Mouse (Mus musculus): ENCODE data around the gene Ptprg. TPM values are rescaled to one million over a fixed set of nuclear protein-coding genes. Genes with fewer than 3 reads are reported as not detected.
"Not testable (repeated sequence)": the region's sequence is repeated elsewhere in the genome, so short reads cannot be mapped to it uniquely, and the experiment has no call there.

Ptprg gene
- polyA plus RNA-seq, 1 experiment from 2014 or later: 38.5 TPM

- H3K9ac ChIP-seq (ENCODE audit: low read depth, low read length): no peak overlapping the region
- no peaks in the 10 kb centered on the region for H3K9me3 ChIP-seq (ENCODE audit: control insufficient read depth, low read length)
- ATAC-seq: no peak
- no peaks in the 10 kb centered on the region for H3K4me1 ChIP-seq (ENCODE audit: control insufficient read depth, insufficient read depth, low read depth, low read length)
- no peak overlapping the region for H3K4me3 ChIP-seq (ENCODE audit: low read length)
- WGBS: 73% methylated on average over 3 of the region's 3 CpGs
- no peaks in the 10 kb centered on the region for H3K27me3 ChIP-seq (replicated peaks; ENCODE audit: control insufficient read depth, insufficient read depth, low read length)
- no peak overlapping the region for H3K27ac ChIP-seq (ENCODE audit: low read depth, low read length)
- no peak overlapping the region for H3K4me2 ChIP-seq (ENCODE audit: low read length)
- no peaks in the 10 kb centered on the region for H3K36me3 ChIP-seq (ENCODE audit: control insufficient read depth, insufficient read depth, low read length)
These were observed 240.5 kb downstream of the Ptprg start for GRCm38 (mm10) chr14:11793847-11794246.

- Histone ChIP-seq H3K27me3 (replicated peaks; ENCODE audit: control insufficient read depth, insufficient read depth, low read length) (no peaks in the 10 kb centered on the region), H3K4me1 (ENCODE audit: control insufficient read depth, insufficient read depth, low read depth, low read length) (peaks cover 4% of the 10 kb centered on the region; the same call in 1 of the 2 replicates), H3K9me3 (ENCODE audit: control insufficient read depth, low read length) (no peaks in the 10 kb centered on the region), H3K4me2 (ENCODE audit: low read length) (no peak overlapping the region), H3K27ac (ENCODE audit: low read depth, low read length) (no peak overlapping the region), H3K4me3 (ENCODE audit: low read length) (no peak overlapping the region), H3K9ac (ENCODE audit: low read depth, low read length) (no peak overlapping the region), H3K36me3 (ENCODE audit: control insufficient read depth, insufficient read depth, low read length) (no peaks in the 10 kb centered on the region)
- 82% methylated on average over 4 of the region's 4 CpGs for whole genome bisulfite sequencing
- ATAC-seq: no peak
These were observed 249.2 kb downstream of the Ptprg start for GRCm38 (mm10) chr14:11802355-11803035.

GRCm38 (mm10) chr14:11806674-11807073 lies 253.3 kb downstream of the Ptprg start:
- WGBS: 59% methylated on average over 5 of the region's 5 CpGs
- Histone ChIP-seq H3K9ac (ENCODE audit: low read depth, low read length) (no peak overlapping the region), H3K4me3 (ENCODE audit: low read length) (no peak overlapping the region), H3K36me3 (ENCODE audit: control insufficient read depth, insufficient read depth, low read length) (no peaks in the 10 kb centered on the region), H3K27ac (ENCODE audit: low read depth, low read length) (no peak overlapping the region), H3K9me3 (ENCODE audit: control insufficient read depth, low read length) (no peaks in the 10 kb centered on the region), H3K27me3 (replicated peaks; ENCODE audit: control insufficient read depth, insufficient read depth, low read length) (no peaks in the 10 kb centered on the region), H3K4me2 (ENCODE audit: low read length) (no peak overlapping the region), H3K4me1 (ENCODE audit: control insufficient read depth, insufficient read depth, low read depth, low read length) (peaks cover 4% of the 10 kb centered on the region)
- no peak for ATAC-seq

GRCm38 (mm10) chr14:11807465-11807864 lies 254.1 kb downstream of the Ptprg start:
- no peak overlapping the region for H3K4me3 ChIP-seq (ENCODE audit: low read length)
- H3K9me3 ChIP-seq (ENCODE audit: control insufficient read depth, low read length): no peaks in the 10 kb centered on the region
- ATAC-seq: no peak
- no peaks in the 10 kb centered on the region for H3K27me3 ChIP-seq (replicated peaks; ENCODE audit: control insufficient read depth, insufficient read depth, low read length)
- WGBS: 67% methylated on average over 4 of the region's 4 CpGs
- no peak overlapping the region for H3K27ac ChIP-seq (ENCODE audit: low read depth, low read length)
- no peaks in the 10 kb centered on the region for H3K36me3 ChIP-seq (ENCODE audit: control insufficient read depth, insufficient read depth, low read length)
- H3K9ac ChIP-seq (ENCODE audit: low read depth, low read length): no peak overlapping the region
- peaks cover 4% of the 10 kb centered on the region for H3K4me1 ChIP-seq (ENCODE audit: control insufficient read depth, insufficient read depth, low read depth, low read length)
- H3K4me2 ChIP-seq (ENCODE audit: low read length): no peak overlapping the region

GRCm38 (mm10) chr14:11811142-11811761 lies 257.9 kb downstream of the Ptprg start:
- Histone ChIP-seq H3K4me3 (ENCODE audit: low read length) (no peak overlapping the region), H3K4me2 (ENCODE audit: low read length) (no peak overlapping the region), H3K4me1 (ENCODE audit: control insufficient read depth, insufficient read depth, low read depth, low read length) (peaks cover 4% of the 10 kb centered on the region), H3K9ac (ENCODE audit: low read depth, low read length) (no peak overlapping the region), H3K27ac (ENCODE audit: low read depth, low read length) (no peak overlapping the region), H3K27me3 (replicated peaks; ENCODE audit: control insufficient read depth, insufficient read depth, low read length) (no peaks in the 10 kb centered on the region), H3K36me3 (ENCODE audit: control insufficient read depth, insufficient read depth, low read length) (no peaks in the 10 kb centered on the region), H3K9me3 (ENCODE audit: control insufficient read depth, low read length) (no peaks in the 10 kb centered on the region)
- WGBS: 71% methylated on average over 7 of the region's 7 CpGs
- ATAC-seq: no peak

GRCm38 (mm10) chr14:11812291-11812690 lies 259.0 kb downstream of the Ptprg start:
- H3K27me3 ChIP-seq (replicated peaks; ENCODE audit: control insufficient read depth, insufficient read depth, low read length): no peaks in the 10 kb centered on the region
- H3K4me3 ChIP-seq (ENCODE audit: low read length): no peak overlapping the region
- ATAC-seq: no peak
- H3K9me3 ChIP-seq (ENCODE audit: control insufficient read depth, low read length): no peaks in the 10 kb centered on the region
- H3K4me2 ChIP-seq (ENCODE audit: low read length): no peak overlapping the region
- H3K9ac ChIP-seq (ENCODE audit: low read depth, low read length): no peak overlapping the region
- 94% methylated on average over 7 of the region's 7 CpGs for WGBS
- H3K27ac ChIP-seq (ENCODE audit: low read depth, low read length): no peak overlapping the region
- H3K36me3 ChIP-seq (ENCODE audit: control insufficient read depth, insufficient read depth, low read length): no peaks in the 10 kb centered on the region
- no peaks in the 10 kb centered on the region; the same call in 1 of the 2 replicates for H3K4me1 ChIP-seq (ENCODE audit: control insufficient read depth, insufficient read depth, low read depth, low read length)

GRCm38 (mm10) chr14:11814811-11815210 lies 261.5 kb downstream of the Ptprg start:
- H3K36me3 ChIP-seq (ENCODE audit: control insufficient read depth, insufficient read depth, low read length); H3K4me2 ChIP-seq (ENCODE audit: low read length); H3K9ac ChIP-seq (ENCODE audit: low read depth, low read length); ATAC-seq; H3K27me3 ChIP-seq (replicated peaks; ENCODE audit: control insufficient read depth, insufficient read depth, low read length); H3K4me1 ChIP-seq (ENCODE audit: control insufficient read depth, insufficient read depth, low read depth, low read length); H3K9me3 ChIP-seq (ENCODE audit: control insufficient read depth, low read length); H3K27ac ChIP-seq (ENCODE audit: low read depth, low read length); H3K4me3 ChIP-seq (ENCODE audit: low read length): not testable (repeated sequence)
- WGBS: 74% methylated on average over 4 of the region's 4 CpGs

- no peaks in the 10 kb centered on the region for H3K27me3 ChIP-seq (replicated peaks; ENCODE audit: control insufficient read depth, insufficient read depth, low read length)
- H3K4me1 ChIP-seq (ENCODE audit: control insufficient read depth, insufficient read depth, low read depth, low read length): no peaks in the 10 kb centered on the region
- 91% methylated on average over 6 of the region's 6 CpGs for WGBS
- H3K4me3 ChIP-seq (ENCODE audit: low read length): no peak overlapping the region
- no peak overlapping the region for H3K4me2 ChIP-seq (ENCODE audit: low read length)
- H3K9me3 ChIP-seq (ENCODE audit: control insufficient read depth, low read length): no peaks in the 10 kb centered on the region
- H3K27ac ChIP-seq (ENCODE audit: low read depth, low read length): no peak overlapping the region
- H3K9ac ChIP-seq (ENCODE audit: low read depth, low read length): no peak overlapping the region
- H3K36me3 ChIP-seq (ENCODE audit: control insufficient read depth, insufficient read depth, low read length): no peaks in the 10 kb centered on the region
- ATAC-seq: no peak
These were observed 263.9 kb downstream of the Ptprg start for GRCm38 (mm10) chr14:11817236-11817635.

GRCm38 (mm10) chr14:11818054-11818453 lies 264.7 kb downstream of the Ptprg start:
- Histone ChIP-seq H3K4me1 (ENCODE audit: control insufficient read depth, insufficient read depth, low read depth, low read length) (peaks cover 3% of the 10 kb centered on the region), H3K36me3 (ENCODE audit: control insufficient read depth, insufficient read depth, low read length) (no peaks in the 10 kb centered on the region), H3K4me3 (ENCODE audit: low read length) (no peak overlapping the region), H3K9me3 (ENCODE audit: control insufficient read depth, low read length) (no peaks in the 10 kb centered on the region), H3K27ac (ENCODE audit: low read depth, low read length) (no peak overlapping the region), H3K9ac (ENCODE audit: low read depth, low read length) (no peak overlapping the region), H3K4me2 (ENCODE audit: low read length) (no peak overlapping the region), H3K27me3 (replicated peaks; ENCODE audit: control insufficient read depth, insufficient read depth, low read length) (no peaks in the 10 kb centered on the region)
- no peak for ATAC-seq
- WGBS: 80% methylated on average over 3 of the region's 3 CpGs
